Mouse (Mus musculus) heart, adult 2 months (tissue): ENCODE data around the gene Fhl3. TPM values are rescaled to one million over a fixed set of nuclear protein-coding genes. Genes with fewer than 3 reads are reported as not detected.
A peak's percentile ranks its signal among the peaks of the same experiment; 100 is the strongest.

Experiments used
- DNase-seq, 2 experiments: peaks; one replicate each; pipeline ENCODE4 v3.0.0; 2021
- H3K27ac ChIP-seq: fragments of 200-600 bp; 2 replicates; pipeline ENCODE4 v1.8.1; 2022
- H3K27me3 ChIP-seq: fragments of 200-500 bp; 2 replicates; pipeline ENCODE4 v1.6.1; 2012; ENCODE audit warnings: mild to moderate bottlenecking, low read length, inconsistent platforms, mixed read lengths; ENCODE audit not compliant: control insufficient read depth, insufficient read depth
- H3K36me3 ChIP-seq: fragments of 200-500 bp; 2 replicates; pipeline ENCODE4 v1.6.1; 2012; ENCODE audit warnings: low read length, inconsistent platforms; ENCODE audit not compliant: control insufficient read depth, insufficient read depth
- H3K4me1 ChIP-seq: fragments of 200-500 bp; 2 replicates; pipeline ENCODE4 v1.6.1; 2011; ENCODE audit warnings: low read length; ENCODE audit not compliant: control insufficient read depth, insufficient read depth
- H3K4me3 ChIP-seq: fragments of 200-600 bp; 2 replicates; pipeline ENCODE4 v1.8.1; 2022
- H3K79me2 ChIP-seq: fragments of 200-500 bp; replicated peaks from 2 replicates; pipeline ENCODE4 v1.6.1; 2012; ENCODE audit warnings: mild to moderate bottlenecking, inconsistent platforms, low read length, moderate library complexity, mixed read lengths; ENCODE audit not compliant: control insufficient read depth, insufficient read depth
- H3K9ac ChIP-seq: fragments of 200-500 bp; 2 replicates; pipeline ENCODE4 v1.6.1; 2012; ENCODE audit warnings: low read depth, mild to moderate bottlenecking, control low read depth, inconsistent platforms, low read length, mixed read lengths
- CTCF ChIP-seq: fragments of 200-600 bp; IDR thresholded peaks from 2 replicates; pipeline ENCODE4 v1.8.1; 2022; ENCODE audit warnings: antibody characterized with exemption, mild to moderate bottlenecking, moderate library complexity
- EP300 ChIP-seq: fragments of 200-500 bp; IDR thresholded peaks from 2 replicates; pipeline ENCODE4 v1.6.1; 2011; ENCODE audit warnings: low read depth, low read length, control low read depth; ENCODE audit not compliant: insufficient read depth
- POLR2A ChIP-seq: fragments of 200-500 bp; IDR thresholded peaks from 2 replicates; pipeline ENCODE4 v1.6.1; 2011; ENCODE audit warnings: mild to moderate bottlenecking, low read depth, low read length, control low read depth; ENCODE audit not compliant: insufficient read depth
- WGBS: fragments of 180-500 bp; shearing (Covaris S2); methylation state at CpG from one replicate; pipeline ENCODE4 v1.1.7; 2018; 5-methylcytosine and 5-hydroxymethylcytosine counted together
- intact Hi-C: fragments of 180-260 bp; cut with DNase I; formaldehyde crosslinking; loops from one replicate; pipeline ENCODE4 v1.15.1; 2025
- polyA plus RNA-seq: library from polyadenylated mRNA; depleted of rRNA; stranded (reverse); fragments of >200 nt; gene quantifications from 2 replicates; pipeline ENCODE4 v1.2.3, GENCODE M21; 2012
- total RNA-seq, 2 experiments: library from RNA; stranded (reverse); gene quantifications; 2 replicates each; pipeline ENCODE4 v1.2.3; 2021

Gene Fhl3
- total and polyA plus RNA-seq, 3 experiments, result 7.8 to 17.9 (median 11.5) TPM

DNA sequence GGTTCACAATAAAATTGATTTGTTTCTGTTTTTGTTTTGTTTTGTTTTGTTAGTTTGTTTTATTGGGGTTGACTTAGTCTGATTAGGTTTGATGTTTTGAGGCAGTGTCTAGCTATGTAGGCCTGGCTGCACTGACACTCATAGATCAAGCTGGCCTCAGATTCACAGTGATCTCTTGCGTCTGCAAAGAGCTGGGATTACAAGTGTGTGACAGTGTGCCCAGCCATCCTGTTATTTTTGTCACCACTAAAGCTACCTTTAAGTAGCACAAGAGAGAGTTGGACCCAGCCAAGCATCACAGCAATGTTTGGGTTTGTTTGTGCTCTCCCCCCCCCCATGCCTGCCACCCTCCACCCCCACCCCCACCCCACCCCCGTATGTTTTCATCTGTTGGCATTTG lies 5.9 kb upstream of the Fhl3 start:
- DNase-seq, result no peak
- TF ChIP-seq POLR2A, result no peak
- TF ChIP-seq CTCF, result no peak
- TF ChIP-seq EP300, result no peak

GRCm38 (mm10) chr4:124695786-124696516 lies 4.5 kb upstream of the Fhl3 start:
- no peak overlapping the region for H3K4me3 ChIP-seq

More for the DNA sequence above, 5.9 kb upstream of the Fhl3 start:
- WGBS, result 59% methylated on average over 2 of the region's 2 CpGs
- peaks cover 4% of the 10 kb centered on the region for H3K36me3 ChIP-seq
- intact Hi-C loops, result no loop called here
- no peak overlapping the region for H3K9ac ChIP-seq
- H3K27ac ChIP-seq, result no peak overlapping the region
- no peaks in the 10 kb centered on the region for H3K27me3 ChIP-seq
- H3K4me1 ChIP-seq, result peaks cover 4% of the 10 kb centered on the region
- no peak overlapping the region for H3K4me3 ChIP-seq
- H3K79me2 ChIP-seq, result 0 out of 2 replicates have a peak, but pooled peaks cover 1% of the 10 kb centered on the region

DNA sequence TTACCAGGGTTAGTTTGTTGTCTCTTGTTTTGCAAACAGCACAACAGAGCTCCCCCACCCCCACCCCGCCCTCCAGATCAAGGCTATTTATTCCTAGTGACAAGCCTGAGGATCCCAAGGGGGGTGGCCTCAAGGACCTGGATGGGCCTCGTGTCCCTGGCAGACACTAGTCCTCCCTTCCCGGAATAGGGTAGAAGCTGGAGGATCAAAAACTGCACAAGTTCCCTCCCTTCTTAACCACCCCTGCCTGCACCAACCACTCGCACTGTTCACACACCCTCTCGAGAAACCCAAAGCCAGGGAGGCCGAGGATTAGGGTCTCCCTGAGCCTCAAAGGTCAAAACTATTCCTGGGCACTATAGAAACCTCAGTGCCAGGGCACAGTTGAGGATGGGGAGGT lies 710 bp upstream of the Fhl3 start:
- H3K9ac ChIP-seq, result no peak overlapping the region; the same call in 1 of the 2 replicates
- WGBS, result 43% methylated on average over 6 of the region's 6 CpGs
- H3K4me1 ChIP-seq, result peaks cover 14% of the 10 kb centered on the region
- peak overlapping the region; percentile 74 for H3K27ac ChIP-seq
- no peaks in the 10 kb centered on the region for H3K36me3 ChIP-seq
- H3K4me3 ChIP-seq, result no peak overlapping the region
- no peaks in the 10 kb centered on the region for H3K79me2 ChIP-seq
- DNase-seq, result no peak
- no peaks in the 10 kb centered on the region for H3K27me3 ChIP-seq
- TF ChIP-seq POLR2A, result no peak
- no peak for TF ChIP-seq CTCF
- no peak for TF ChIP-seq EP300
- intact Hi-C loops, result no loop called here

More at GRCm38 (mm10) chr4:124695786-124696516, 4.5 kb upstream of the Fhl3 start:
- TF ChIP-seq POLR2A (no peak), EP300 (no peak), CTCF (no peak)
- H3K9ac ChIP-seq, result no peak overlapping the region
- intact Hi-C loops, result no loop called here
- peaks cover 4% of the 10 kb centered on the region for H3K36me3 ChIP-seq
- 32% methylated on average over 18 of the region's 18 CpGs for WGBS
- peaks cover 2% of the 10 kb centered on the region for H3K4me1 ChIP-seq
- no peak for DNase-seq
- 0 out of 2 replicates have a peak, but pooled peaks cover 1% of the 10 kb centered on the region for H3K79me2 ChIP-seq
- no peaks in the 10 kb centered on the region for H3K27me3 ChIP-seq
- H3K27ac ChIP-seq, result no peak overlapping the region

DNA sequence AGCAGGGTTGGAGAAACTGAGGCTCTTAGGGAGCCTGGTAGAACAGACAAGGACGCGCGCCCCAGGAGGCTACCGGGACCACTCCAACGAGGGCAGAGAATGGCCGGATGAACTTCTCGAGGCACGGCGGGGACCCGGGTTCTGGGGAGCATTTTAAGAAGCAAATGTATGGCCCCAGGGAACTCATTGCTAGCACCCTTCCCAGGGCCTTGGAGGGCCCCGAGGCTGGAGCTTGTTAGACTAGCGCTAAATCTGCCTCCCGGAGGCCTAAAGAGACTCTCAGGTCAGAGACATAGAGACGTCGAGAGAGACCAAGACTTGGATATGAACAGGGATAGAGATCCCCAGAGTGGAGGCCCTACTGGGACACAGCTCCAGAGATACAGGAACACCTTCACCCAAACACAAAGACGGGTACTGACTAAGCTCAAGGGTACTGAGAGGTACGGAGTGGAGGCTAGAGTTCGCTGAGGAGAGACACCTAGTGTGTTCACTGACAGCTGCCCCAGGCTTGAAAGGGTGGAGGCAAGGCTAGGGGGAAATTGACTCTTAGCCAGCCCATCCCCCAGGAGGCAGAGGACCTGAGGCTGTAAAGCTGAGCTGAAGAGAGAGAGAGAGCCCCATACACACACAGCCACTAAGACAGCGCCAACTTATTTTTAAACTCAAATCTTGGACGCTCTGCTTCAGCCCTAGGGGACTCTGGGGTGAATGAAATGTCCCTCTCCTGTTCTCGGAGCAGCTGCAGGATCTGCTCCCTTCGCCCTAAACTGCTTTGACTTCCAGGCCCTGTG lies 748 bp downstream of the Fhl3 start:
- peaks cover 21% of the 10 kb centered on the region for H3K4me1 ChIP-seq
- H3K79me2 ChIP-seq, result no peaks in the 10 kb centered on the region
- no peaks in the 10 kb centered on the region for H3K27me3 ChIP-seq
- H3K27ac ChIP-seq, result peak overlapping the region; percentile 74
- H3K36me3 ChIP-seq, result no peaks in the 10 kb centered on the region
- H3K4me3 ChIP-seq, result peak overlapping the region; percentile 78
- peak; percentile 67 to 68 for DNase-seq
- TF ChIP-seq CTCF, result no peak
- peak; percentile 26; the same call in 1 of the 2 replicates for TF ChIP-seq POLR2A
- TF ChIP-seq EP300, result no peak
- intact Hi-C loops, result no loop called here
- peak overlapping the region; percentile 97 for H3K9ac ChIP-seq
- WGBS, result 3% methylated on average over 22 of the region's 22 CpGs

DNA sequence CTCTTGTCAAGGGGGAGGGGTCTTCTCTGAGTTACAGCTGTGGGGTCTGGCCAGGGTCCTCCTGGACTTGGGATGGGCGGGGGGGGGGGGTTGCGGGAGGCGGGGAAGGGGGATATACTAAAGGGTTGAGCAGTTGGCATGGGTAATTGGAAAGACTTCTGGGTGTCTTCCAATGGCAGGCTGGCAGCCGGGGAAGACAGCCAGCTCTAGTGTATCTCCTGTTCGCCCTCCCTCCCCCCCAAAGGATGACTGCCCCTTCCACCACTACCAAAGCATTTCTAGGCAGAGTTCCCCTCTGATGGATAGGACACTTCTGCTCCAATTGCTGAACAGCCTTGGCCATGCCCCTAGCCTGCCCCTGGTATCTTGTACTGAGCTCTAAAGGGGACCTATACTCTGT lies 1.4 kb downstream of the Fhl3 start:
- WGBS, result 27% methylated on average over 4 of the region's 5 CpGs
- peaks cover 21% of the 10 kb centered on the region for H3K4me1 ChIP-seq
- no peak overlapping the region for H3K4me3 ChIP-seq
- no peak overlapping the region for H3K9ac ChIP-seq
- intact Hi-C loops, result no loop called here
- TF ChIP-seq POLR2A (no peak), EP300 (no peak), CTCF (no peak)
- peak overlapping the region; percentile 74 for H3K27ac ChIP-seq
- no peaks in the 10 kb centered on the region for H3K27me3 ChIP-seq
- no peaks in the 10 kb centered on the region for H3K36me3 ChIP-seq
- DNase-seq, result peak; percentile 33 to 44
- no peaks in the 10 kb centered on the region for H3K79me2 ChIP-seq

GRCm38 (mm10) chr4:124703406-124703805 lies 2.9 kb downstream of the Fhl3 start:
- no peaks in the 10 kb centered on the region for H3K36me3 ChIP-seq
- intact Hi-C loops, result no loop called here
- H3K79me2 ChIP-seq, result no peaks in the 10 kb centered on the region
- no peak overlapping the region for H3K4me3 ChIP-seq
- H3K27me3 ChIP-seq, result no peaks in the 10 kb centered on the region
- H3K9ac ChIP-seq, result 0 out of 2 replicates have a peak overlapping the region, but pooled peaks have one; percentile 2
- WGBS, result 5% methylated on average over 2 of the region's 2 CpGs
- H3K27ac ChIP-seq, result peak overlapping the region; percentile 52
- DNase-seq, result peak; percentile 58 to 65
- peaks cover 23% of the 10 kb centered on the region for H3K4me1 ChIP-seq
- TF ChIP-seq CTCF (no peak), EP300 (peak; percentile 45; the same call in 1 of the 2 replicates)
